Mouse (Mus musculus) heart, adult 2 months (tissue): ENCODE data around the gene Moap1.

ENCODE experiments used
- CTCF ChIP-seq: fragments of 200-600 bp; IDR thresholded peaks from 2 replicates; pipeline ENCODE4 v1.8.1; 2022; ENCODE audit warnings: antibody characterized with exemption, mild to moderate bottlenecking, moderate library complexity
- EP300 ChIP-seq: fragments of 200-500 bp; IDR thresholded peaks from 2 replicates; pipeline ENCODE4 v1.6.1; 2011; ENCODE audit warnings: low read depth, low read length, control low read depth; ENCODE audit not compliant: insufficient read depth

GRCm38 (mm10) chr12:102743589-102744574 is at the start of gene Moap1, which contains the start of gene Tmem251:
- peak; percentile 49 for TF ChIP-seq CTCF
- TF ChIP-seq EP300: no peak
